Mouse (Mus musculus) right cerebral cortex, postnatal 36 days (tissue): Measurements from ENCODE around the gene Slc22a23.

Experiments
- DNase-seq, 2 experiments: peaks; one replicate each; pipeline ENCODE4 v3.0.0; 2022; ENCODE audit warnings: low spot score in 2 of 2, mixed read lengths in 1 of 2

The Slc22a23 gene

DNA sequence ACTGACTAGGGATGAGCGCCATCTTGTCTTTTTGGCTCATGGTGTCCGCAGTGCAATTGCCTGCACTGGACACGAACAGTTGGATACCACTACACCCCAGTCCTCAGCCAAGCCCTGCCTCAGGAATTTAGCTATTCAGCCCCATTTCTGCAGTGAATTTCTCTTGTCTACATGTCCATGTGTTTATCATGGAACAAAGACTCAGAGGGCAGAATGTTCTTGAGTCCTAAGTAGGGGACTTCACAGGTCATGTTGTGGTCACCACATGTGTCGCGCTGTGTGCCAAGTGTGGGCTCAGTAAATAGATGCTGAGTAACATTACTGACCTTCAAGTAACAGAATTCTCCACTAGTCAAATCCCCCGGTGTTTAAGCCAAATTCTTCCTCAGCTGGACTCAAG, 109.9 kb downstream of the Slc22a23 start:
- no peak for DNase-seq

DNA sequence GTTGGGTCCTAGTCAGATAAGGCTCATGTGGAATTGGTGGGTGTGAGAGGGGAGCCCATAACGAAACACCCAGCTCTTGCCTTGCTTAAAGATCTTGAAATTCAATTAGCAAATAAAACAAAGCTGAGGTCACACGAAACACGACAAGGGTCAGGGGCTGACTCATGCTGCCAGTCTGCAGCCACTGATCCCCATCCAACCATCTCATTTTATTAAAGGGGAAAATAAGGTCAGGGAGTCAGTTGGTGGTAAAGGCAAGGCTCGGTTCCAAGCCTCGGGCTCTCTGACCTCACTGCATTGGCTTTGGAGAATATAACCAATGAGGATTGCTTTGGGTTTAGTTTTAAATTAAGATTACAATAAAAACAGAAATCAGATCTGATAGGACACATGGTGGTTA, 110.5 kb downstream of the Slc22a23 start:
- no peak for DNase-seq

DNA sequence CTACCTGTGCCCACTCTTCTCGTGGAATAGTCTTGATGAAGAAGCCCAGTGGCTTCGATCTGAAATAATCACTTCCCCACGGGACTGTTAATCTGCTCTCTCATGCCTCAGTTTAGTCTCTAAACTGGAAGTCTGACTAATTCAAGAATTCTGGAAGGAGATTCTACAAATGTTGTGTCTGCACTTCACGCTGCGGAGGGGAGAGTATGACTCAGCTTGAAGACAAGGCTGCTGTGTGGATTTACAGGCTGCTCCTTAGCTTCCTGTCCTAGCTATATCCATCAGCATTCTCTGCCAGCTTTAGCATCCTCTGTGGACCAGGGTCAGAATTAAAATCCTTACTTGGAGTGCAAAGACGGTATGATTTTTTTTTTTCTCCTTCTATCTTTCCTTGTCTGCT, 112.0 kb downstream of the Slc22a23 start:
- DNase-seq, result peak in 1 of 2 experiments; percentile 28

DNA sequence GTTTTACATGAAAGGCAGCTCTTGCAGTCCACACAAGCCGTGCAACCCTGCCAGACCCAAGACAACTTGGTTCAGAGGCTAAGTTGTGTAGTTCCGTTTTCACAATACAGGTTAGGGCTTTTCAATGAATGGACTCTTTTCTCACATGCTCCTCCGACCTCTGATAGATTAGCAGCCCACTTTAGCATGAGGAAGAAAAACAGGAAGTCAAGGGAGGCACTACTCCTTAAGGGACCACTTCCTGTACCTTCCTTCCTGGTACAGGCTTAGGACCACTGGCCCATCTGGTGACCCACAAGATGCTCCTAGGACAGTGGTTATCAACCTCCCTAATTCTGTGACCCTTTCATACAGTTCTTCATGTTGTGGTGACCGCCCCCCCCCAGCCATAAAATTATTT, 116.1 kb downstream of the Slc22a23 start:
- DNase-seq, result no peak

DNA sequence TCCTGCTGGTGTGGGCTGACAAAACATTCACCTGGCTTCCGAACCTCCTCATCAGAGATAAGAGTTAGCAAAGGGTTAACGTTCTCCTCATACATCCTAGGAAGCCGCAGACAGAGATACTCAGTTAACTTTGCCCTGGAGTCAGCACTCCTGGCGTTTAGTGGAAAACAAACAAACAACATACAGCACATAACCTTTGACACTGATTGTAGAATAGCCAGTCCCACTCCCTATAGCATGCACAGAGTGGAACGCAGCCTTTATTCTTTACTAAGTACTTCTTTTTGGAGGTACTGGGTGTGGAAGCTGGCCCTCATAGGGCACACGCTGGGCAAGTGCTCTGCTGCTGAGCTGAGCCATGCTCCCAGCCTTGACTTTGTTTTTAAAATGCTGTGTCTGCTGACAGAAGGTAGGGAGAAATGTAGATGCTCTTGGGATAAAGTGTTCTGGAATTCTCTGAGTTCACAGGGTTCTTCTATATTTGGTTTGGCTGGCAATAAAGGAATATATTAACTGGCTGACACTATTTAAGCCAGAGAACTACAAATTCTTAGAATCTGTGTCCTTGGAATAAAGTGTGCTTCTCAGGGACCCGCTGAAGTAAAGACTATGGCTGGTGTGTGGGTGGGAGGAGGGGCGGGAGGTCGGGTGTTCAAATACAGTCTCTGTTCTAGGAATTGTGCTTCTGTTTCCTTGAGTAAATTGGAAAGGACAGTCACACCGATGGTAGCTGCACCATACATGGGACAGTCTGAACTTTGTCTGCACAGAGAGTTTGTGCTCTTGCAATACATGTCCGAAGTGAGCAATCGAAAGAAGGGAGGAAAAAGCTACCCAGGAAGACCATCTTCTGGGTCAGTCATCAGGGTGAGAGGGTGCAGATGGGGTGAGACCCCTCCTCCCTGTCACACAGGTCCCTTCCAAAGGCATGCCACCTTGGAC, 117.0 kb downstream of the Slc22a23 start:
- no peak for DNase-seq

DNA sequence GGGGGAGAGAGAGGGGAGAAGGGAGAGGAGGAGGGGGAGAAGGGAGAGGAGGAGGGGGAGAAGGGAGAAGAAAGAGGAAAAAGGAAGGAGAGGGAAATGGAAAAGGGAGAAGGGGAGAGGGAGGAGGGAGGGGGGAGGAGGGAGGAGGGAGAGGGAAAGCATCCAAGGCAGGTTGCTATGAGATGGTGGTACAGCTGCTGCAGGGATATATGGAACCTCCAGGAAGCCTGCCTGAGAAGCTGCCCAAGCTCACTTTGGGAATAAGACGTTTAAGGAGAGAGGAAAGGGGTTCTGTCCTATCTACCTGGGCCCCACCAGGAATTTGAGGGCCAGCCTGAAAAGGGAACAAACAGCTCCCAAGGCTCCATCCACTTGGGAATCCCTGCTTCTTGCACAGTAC, 118.0 kb downstream of the Slc22a23 start:
- no peak for DNase-seq

DNA sequence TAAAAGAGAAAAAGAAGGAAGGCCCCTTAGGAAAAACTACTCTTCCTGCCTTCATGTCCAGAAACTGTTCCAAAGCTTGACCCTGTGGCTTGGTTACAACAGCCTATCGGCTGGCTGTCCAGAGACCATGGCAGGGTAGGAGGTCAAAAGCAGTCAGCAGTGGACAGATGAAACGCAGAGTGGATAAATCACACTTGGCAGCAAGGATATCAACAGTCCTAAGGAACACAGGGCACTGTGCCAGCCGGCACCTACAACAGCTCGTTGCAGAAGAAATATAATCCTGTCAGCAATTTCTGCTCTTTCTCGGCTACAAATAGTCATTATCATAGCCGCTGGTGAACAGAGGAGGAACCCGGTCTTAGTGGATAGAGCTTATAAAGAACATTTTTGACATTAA, 122.0 kb downstream of the Slc22a23 start:
- no peak for DNase-seq

DNA sequence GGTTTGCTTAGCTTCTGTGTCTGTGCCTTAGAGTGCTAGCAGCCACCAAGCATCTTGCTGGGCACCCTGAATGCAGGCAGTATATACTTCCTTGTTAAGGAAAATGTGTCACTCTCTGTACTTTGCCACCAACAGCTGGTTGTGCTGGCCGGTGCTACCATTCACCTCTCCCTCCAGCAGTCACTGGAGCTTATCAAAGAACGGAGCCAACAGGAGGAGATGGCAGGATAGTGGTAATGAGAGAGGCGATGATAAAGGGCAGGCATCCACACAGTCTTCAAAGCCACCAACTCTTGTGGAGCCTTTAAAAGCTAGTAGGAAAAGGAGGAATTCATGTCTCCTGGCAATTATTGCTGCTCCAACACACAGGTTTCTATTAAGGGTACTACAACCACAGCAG, 125.3 kb downstream of the Slc22a23 start:
- no peak for DNase-seq

DNA sequence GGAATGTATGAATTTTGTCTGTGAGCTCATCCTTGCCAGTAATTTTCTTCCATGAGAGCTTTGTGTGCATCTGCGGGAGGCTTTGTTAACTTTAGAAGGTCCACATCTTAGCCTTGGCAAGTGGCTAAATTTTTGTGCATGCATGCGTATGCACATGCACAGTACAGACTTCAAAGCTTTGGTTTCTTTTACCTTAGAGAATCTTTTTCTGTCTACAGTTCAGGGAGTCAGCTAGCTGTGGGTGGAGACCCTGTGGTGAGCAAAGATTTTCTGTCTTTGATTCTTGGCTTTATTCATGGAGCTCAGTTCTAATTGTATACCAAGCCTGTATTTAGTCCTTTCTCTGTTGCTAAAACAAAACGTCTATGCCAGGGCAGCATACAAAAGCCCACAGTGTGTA, 126.2 kb downstream of the Slc22a23 start:
- no peak for DNase-seq

DNA sequence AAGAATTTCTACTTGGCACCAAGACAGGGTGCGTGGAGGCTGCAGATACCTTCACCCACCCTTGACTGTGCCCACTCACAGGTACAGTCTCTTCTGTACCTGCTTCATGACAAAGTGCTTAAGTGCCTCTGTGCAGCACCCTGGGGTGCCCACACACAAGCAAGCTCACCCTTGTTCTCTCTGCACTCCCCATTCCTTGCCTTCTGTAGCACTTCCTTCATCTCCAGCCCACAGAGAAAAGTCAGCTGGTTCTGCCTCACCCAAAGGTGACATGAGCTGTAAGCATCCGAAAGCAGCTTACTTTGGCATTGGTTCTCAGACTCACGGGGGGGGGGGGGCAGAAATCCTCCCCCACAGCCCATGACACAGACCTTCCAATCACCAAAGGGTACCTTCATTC, 130.1 kb downstream of the Slc22a23 start:
- no peak for DNase-seq

DNA sequence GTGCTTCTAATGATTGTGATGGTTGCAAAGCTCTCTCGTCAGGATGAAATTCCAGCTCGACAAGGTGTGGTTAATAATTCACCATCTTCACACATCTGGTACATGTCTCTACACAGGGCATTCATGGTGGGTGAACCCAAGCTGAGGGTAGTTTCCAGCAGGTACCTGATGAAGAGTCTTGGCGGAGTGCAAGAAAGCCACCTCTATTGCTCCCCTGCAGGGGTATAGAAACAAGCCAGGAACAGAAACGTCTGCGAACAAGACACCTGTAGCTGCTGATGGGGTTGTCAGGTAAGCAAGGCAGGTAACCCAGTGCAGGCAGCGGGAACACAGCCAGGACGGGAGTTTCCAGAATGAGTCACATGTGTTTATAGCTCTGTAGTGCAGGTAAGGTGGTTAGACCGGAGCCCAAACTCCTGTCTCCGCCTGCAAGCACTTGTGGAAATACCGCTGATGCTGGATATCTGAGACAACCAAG, 132.2 kb downstream of the Slc22a23 start:
- no peak for DNase-seq

DNA sequence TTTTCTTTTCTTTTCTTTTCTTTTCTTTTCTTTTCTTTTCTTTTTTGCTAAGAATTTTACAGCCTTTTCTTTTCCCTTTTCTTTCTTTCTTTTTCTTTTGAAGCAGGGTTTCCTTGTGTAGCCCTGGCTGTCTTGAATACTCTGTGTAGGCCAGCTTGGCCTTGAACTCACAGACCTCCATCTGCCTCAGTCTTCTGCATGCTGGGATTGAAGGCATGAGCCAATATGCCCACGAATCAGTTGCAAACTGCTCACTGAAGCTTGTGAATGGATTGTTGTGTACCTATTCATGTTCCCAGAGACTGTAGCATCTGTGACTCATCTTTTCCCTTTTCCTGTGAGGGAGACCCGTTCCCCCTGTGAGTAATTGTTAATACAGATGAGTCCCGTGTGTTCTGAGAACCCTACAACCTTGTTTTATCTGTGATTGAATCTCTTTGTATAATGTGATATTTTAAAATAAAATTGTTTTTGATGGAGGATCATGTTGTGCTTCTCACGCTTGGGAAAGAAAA, 133.7 kb downstream of the Slc22a23 start:
- no peak for DNase-seq

DNA sequence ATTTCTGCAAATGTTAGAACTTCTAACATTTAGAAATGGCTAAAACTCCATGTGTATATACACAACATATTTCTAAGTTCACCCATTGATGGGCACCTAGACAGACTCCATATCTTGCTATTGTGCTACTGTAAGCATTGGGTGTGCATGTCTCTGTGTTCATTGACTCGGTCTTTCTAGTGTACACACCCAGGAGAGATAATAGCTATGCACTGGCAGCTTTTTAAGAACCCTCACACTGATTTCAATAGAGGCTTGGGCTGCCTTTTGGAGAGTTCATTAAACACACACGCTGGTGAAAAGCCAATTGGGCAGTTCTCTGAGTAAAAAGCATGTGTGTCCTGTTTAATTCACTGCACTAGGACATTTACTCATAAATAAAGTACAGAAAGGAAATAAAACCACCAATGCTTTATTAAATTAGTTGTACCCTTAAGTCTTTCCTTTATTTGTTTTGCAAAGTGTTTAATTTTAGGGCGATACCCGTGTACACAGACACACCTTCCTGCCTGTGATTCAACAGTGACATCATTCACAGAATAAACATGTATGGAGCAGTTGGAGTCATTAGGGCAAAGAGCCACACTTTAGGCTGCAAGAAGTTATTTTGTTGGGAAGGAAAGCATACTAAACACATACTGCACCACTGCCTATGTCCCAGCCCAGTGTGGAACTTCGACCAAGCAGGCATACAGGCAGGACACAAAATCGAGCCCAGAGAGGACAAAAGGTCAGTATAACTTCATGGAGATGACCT, 137.1 kb downstream of the Slc22a23 start:
- no peak for DNase-seq

DNA sequence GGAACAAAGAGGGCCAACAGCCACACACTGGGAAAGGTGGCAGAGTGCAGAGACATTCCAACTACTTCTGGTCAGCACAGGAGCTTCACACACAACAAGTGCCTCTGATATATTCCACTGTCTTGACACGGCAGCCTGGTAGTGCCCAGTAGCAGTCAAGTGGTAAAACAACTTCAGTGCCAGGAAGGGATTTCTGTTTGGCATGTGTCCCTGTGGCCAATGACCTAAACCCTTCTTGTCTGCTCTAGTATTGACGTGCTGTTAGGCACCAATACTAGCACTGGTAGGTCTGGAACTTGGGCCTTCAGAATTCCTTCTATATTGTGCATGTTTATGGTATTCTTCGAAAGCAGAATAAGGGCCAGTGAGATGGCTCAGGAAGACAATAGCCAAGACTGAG, 139.8 kb downstream of the Slc22a23 start:
- DNase-seq, result no peak

DNA sequence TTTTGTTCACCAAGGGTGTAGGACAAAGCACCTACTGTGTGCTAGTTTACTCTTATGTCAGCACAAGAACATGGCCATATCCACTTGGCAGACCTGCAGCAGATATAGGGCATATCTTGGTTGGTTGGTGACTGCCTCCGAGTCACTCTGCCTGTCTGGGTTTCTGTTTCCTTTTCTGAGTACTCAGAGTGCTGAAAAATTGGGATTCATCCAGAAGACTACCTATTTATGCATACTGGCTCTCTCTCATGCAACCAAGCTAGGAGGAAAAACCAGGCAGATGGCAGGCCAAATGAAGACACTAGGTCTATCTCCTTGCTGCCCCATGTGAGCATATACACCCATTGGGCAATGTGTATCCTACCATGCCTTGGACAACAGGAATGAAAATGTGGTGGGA, 149.3 kb downstream of the Slc22a23 start:
- DNase-seq, result peak in 1 of 2 experiments; percentile 31

DNA sequence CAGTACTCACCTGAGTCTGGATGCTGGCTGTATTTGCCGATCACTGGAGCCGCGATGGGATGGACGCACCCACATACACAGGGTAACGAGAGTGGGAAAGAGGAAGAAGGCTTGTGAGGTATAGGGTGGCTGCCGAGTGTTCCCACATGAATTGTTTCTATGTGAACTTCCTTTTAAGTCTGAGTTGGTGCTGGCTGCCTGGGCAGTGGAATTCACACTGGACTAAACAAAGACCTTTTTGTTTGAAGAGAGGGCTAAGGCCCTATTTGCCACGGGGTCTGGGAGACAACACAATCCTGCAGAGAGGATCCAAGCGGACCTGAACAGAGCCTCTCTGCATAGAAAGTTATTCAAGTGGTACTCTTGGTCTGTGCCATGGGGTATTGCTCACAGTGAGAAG, 151.6 kb downstream of the Slc22a23 start:
- no peak for DNase-seq

DNA sequence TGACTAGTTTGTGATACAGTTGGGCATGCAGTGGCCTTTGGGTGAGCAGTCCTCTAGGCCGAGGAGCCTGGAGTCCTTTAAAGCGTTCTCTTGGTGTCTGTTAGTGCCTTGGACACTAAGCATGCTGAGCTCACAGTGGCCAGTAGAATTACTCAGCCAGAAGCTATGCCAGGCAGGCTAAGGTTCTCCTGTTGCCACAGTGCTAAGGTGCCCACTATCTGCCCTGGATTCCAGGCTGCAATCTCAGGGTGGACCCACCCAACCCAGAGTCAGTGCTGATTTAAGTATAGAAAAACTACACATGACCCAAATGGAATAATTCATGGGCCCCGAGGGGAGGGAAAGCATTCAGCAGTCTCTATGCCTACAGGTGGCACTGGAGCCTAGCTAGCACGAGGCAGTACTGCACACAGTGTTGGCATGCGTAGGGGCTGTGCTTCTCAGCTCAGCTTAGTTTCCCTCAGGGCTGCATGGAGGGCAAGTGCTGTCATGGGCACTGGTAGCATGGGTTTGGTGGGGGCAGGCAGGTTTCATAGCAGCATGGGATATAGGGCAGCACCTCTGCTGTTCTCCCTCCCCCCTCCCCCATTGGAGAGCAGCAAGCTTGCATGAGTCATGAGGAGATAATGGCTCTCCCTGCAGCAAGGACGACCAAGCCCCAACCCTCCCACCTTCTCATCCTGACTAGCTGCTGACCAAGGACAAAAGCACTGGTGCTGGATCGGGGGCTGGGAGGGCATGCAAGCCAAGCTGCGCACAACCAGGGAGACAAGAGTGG, 152.4 kb downstream of the Slc22a23 start:
- DNase-seq, result no peak

DNA sequence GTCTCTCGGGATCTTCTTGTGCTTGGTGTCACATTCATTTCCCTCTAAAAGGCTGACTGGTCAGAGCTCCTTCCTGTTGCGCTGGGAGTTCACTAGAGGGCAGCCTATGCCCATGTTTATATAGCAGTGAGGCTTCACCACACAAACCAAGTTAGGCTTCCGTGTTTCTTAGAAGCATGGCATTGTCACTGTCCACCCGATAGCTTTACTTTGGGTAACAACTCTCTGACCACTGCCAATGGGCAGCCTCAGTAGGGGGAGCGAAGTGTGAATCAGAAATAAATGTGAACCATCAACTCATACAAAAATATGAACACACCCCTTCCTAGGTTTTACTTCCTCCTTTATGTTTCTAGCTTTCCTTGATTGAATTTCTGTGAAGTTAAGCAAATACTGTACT, 157.4 kb downstream of the Slc22a23 start:
- DNase-seq, result peak; percentile 43 to 49

DNA sequence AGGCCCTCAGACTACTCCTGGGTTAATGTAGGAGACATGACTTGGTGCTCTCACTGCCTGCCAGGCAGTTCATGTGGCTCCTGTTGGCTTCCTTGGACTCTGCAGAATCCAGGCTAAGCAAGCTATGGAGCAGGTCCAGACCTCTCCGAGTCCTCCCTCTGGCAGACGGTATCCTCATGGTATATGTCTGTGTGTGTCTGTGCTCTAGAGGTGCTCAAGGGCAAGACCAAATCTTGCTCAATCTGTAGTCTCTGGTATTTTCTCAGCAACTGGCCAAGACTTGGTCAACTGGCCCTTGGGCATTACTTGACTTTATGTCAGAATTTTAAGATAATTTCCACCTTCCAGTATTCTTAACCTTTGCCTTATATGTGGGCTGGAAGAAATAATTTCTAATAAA, 159.6 kb downstream of the Slc22a23 start:
- no peak for DNase-seq

DNA sequence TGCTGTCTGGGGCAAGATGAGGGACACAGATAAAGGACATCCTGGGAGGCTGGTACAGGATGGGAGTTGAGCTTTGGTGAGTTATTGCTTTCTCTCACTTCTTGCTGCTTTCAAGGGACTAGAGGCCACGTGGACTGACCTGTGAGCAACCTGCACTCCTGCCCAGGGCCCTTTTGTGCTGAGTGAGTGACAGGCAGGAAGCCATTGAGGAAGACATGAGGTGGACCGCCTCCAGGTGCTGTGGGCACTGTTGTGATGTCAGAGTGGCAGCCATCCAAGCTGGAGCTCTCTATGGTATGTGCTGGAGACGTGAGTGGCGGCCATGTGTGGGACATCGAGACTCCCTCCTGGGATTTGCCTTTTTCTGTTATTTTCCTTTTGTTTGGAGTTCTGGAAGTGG, 163.4 kb downstream of the Slc22a23 start:
- no peak for DNase-seq

DNA sequence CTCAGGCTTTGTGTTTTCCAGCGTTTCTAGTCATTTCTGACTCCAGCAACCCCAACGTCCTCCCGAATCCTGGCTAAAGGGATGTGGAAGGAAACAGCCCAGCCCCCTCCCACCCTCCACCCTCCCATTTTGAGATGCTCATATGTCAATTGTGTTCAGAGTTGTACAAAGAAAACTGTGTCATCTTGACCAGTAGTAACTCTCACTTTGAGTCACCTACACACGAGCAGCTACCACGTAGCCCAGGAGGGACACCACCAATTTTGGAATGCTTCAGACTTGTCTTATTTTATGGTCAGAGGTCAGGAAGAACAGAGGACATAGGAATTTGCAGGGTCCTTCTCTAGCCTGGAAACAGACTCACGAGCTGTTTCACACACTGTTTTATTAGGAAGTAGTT, 171.0 kb downstream of the Slc22a23 start:
- DNase-seq, result no peak
